Mouse (Mus musculus): ENCODE data around the gene Lyz1. TPM values are rescaled to one million over a fixed set of nuclear protein-coding genes. Genes with fewer than 3 reads are reported as not detected.
"Not testable (repeated sequence)": the region's sequence is repeated elsewhere in the genome, so short reads cannot be mapped to it uniquely, and the experiment has no call there.

Gene Lyz1
- total RNA-seq, 1 experiment: not detected

DNA sequence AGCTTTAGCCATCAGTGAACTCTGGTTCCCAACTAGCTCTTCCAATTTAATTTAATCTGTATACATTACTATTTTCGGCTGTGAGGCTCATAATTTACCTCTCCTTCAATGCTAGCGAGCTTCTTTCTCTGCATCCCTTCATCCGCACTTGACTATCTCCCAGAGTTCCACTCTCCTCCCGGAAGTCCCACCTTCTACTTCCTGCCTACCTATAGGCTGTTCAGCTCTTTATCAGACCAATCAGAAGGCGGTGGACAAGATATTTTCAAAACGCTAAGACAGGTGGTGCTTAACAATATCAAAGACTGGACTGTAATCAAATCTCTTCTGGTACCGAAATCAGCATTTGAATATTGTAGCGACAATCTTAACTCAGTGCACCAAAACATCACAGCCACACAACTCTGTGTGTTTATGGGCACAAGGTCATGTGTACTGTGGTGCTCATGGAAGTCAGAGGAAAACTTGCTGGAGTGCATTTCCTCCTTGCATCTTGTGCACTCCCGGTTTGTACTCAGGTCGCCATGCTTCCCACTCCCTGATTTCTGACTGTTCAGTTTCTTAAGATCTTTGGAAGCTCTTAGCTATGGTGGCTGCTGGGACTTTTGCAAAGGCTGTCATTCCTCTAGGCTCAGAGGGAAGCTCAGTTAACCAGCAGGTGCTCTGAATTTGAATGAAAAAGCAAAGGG, 16.8 kb downstream of the Lyz1 start:
- Histone ChIP-seq H3K4me3 (ENCODE audit: insufficient read depth in 1 of 2, low read depth in 1 of 2, low read length in 2 of 2, poor library complexity in 1 of 2, severe bottlenecking in 1 of 2) (peak overlapping the region; percentile 53 to 71; a peak in 3 of 4 replicates), H3K27ac (ENCODE audit: insufficient read depth, low read depth, low read length, poor library complexity, severe bottlenecking) (no peak overlapping the region), H3K9me3 (ENCODE audit: control insufficient read depth, insufficient read depth, low read depth, low read length) (no peaks in the 10 kb centered on the region), H3K9ac (ENCODE audit: insufficient read depth, low read depth, low read length, poor library complexity, severe bottlenecking) (peak overlapping the region; percentile 41; the same call in 1 of the 2 replicates), H3K36me3 (ENCODE audit: control insufficient read depth, insufficient read depth, low read length, poor library complexity, severe bottlenecking) (no peaks in the 10 kb centered on the region), H3K4me1 (ENCODE audit: control insufficient read depth in 2 of 2, insufficient read depth in 2 of 2, low read length in 2 of 2, poor library complexity in 1 of 2) (no peaks in the 10 kb centered on the region)
- in situ Hi-C loops (cut with MboI; ENCODE audit: low sequenced_read_pairs in 2 of 2, unreplicated experiment in 2 of 2): no loop called here
- DNase-seq (ENCODE audit: low read depth, low spot score): no peak
- TF ChIP-seq HCFC1 (IDR thresholded peaks at IDR 0.05; ENCODE audit: borderline replicate concordance, insufficient read depth, low read length) (no peak), ZC3H11A (IDR thresholded peaks at IDR 0.05; ENCODE audit: borderline replicate concordance, low read depth, low read length) (no peak), ZNF384 (IDR thresholded peaks at IDR 0.05; ENCODE audit: low read depth, low read length) (no peak), CHD2 (IDR thresholded peaks at IDR 0.05; ENCODE audit: low read depth, low read length) (no peak), MAFK (IDR thresholded peaks at IDR 0.05; ENCODE audit: insufficient read depth, low read depth, low read length) (no peak)

- in situ Hi-C loops (cut with MboI; ENCODE audit: low sequenced_read_pairs in 2 of 2, unreplicated experiment in 2 of 2); DNase-seq (ENCODE audit: low read depth, low spot score); H3K9ac ChIP-seq (ENCODE audit: insufficient read depth, low read depth, low read length, poor library complexity, severe bottlenecking); H3K4me1 ChIP-seq (ENCODE audit: control insufficient read depth in 2 of 2, insufficient read depth in 2 of 2, low read length in 2 of 2, poor library complexity in 1 of 2); H3K36me3 ChIP-seq (ENCODE audit: control insufficient read depth, insufficient read depth, low read length, poor library complexity, severe bottlenecking); H3K4me3 ChIP-seq (ENCODE audit: insufficient read depth in 1 of 2, low read depth in 1 of 2, low read length in 2 of 2, poor library complexity in 1 of 2, severe bottlenecking in 1 of 2); H3K27ac ChIP-seq (ENCODE audit: insufficient read depth, low read depth, low read length, poor library complexity, severe bottlenecking); H3K9me3 ChIP-seq (ENCODE audit: control insufficient read depth, insufficient read depth, low read depth, low read length): not testable (repeated sequence)
These were observed 18.0 kb downstream of the Lyz1 start for GRCm38 (mm10) chr10:117274645-117275044.

DNA sequence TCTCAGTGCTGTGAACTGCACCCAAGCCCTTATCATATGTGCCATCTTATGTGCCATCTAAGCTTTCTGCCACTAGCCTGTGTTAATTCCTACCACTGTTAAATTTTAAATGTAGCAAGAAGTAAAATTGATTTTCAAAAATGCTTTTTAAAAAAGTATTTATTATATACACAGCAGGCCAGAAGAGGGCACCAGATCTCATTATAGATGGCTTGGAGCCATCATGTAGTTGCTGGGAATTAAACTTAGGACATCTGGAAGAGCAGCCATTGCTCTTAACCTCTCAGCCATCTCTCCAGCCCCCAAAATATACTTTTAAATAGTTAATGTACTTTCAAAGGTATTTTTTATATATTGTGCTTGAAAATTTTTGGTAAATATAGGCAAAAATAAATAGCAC, 20.6 kb downstream of the Lyz1 start:
- H3K36me3 ChIP-seq (ENCODE audit: control insufficient read depth, insufficient read depth, low read length, poor library complexity, severe bottlenecking): no peaks in the 10 kb centered on the region
- no peak overlapping the region for H3K27ac ChIP-seq (ENCODE audit: insufficient read depth, low read depth, low read length, poor library complexity, severe bottlenecking)
- H3K4me3 ChIP-seq (ENCODE audit: insufficient read depth in 1 of 2, low read depth in 1 of 2, low read length in 2 of 2, poor library complexity in 1 of 2, severe bottlenecking in 1 of 2): no peak overlapping the region
- in situ Hi-C loops (cut with MboI; ENCODE audit: low sequenced_read_pairs in 2 of 2, unreplicated experiment in 2 of 2): no loop called here
- no peak overlapping the region for H3K9ac ChIP-seq (ENCODE audit: insufficient read depth, low read depth, low read length, poor library complexity, severe bottlenecking)
- no peaks in the 10 kb centered on the region for H3K4me1 ChIP-seq (ENCODE audit: control insufficient read depth in 2 of 2, insufficient read depth in 2 of 2, low read length in 2 of 2, poor library complexity in 1 of 2)
- no peak for TF ChIP-seq ZC3H11A (IDR thresholded peaks at IDR 0.05; ENCODE audit: borderline replicate concordance, low read depth, low read length)
- TF ChIP-seq HCFC1 (IDR thresholded peaks at IDR 0.05; ENCODE audit: borderline replicate concordance, insufficient read depth, low read length): no peak
- no peak for TF ChIP-seq MAFK (IDR thresholded peaks at IDR 0.05; ENCODE audit: insufficient read depth, low read depth, low read length)
- TF ChIP-seq ZNF384 (IDR thresholded peaks at IDR 0.05; ENCODE audit: low read depth, low read length): no peak
- no peak for TF ChIP-seq CHD2 (IDR thresholded peaks at IDR 0.05; ENCODE audit: low read depth, low read length)
- no peak for DNase-seq (ENCODE audit: low read depth, low spot score)
- H3K9me3 ChIP-seq (ENCODE audit: control insufficient read depth, insufficient read depth, low read depth, low read length): no peaks in the 10 kb centered on the region

GRCm38 (mm10) chr10:117259870-117260269, 32.8 kb downstream of the Lyz1 start:
- no peaks in the 10 kb centered on the region for H3K36me3 ChIP-seq (ENCODE audit: control insufficient read depth, insufficient read depth, low read length, poor library complexity, severe bottlenecking)
- no peak overlapping the region for H3K27ac ChIP-seq (ENCODE audit: insufficient read depth, low read depth, low read length, poor library complexity, severe bottlenecking)
- no peak overlapping the region for H3K9ac ChIP-seq (ENCODE audit: insufficient read depth, low read depth, low read length, poor library complexity, severe bottlenecking)
- 0 out of 2 replicates have a peak, but pooled peaks cover 5% of the 10 kb centered on the region for H3K9me3 ChIP-seq (ENCODE audit: control insufficient read depth, insufficient read depth, low read depth, low read length)
- no peak for TF ChIP-seq CHD2 (IDR thresholded peaks at IDR 0.05; ENCODE audit: low read depth, low read length)
- no peak for TF ChIP-seq MAFK (IDR thresholded peaks at IDR 0.05; ENCODE audit: insufficient read depth, low read depth, low read length)
- no peak for TF ChIP-seq ZNF384 (IDR thresholded peaks at IDR 0.05; ENCODE audit: low read depth, low read length)
- TF ChIP-seq HCFC1 (IDR thresholded peaks at IDR 0.05; ENCODE audit: borderline replicate concordance, insufficient read depth, low read length): no peak
- TF ChIP-seq ZC3H11A (IDR thresholded peaks at IDR 0.05; ENCODE audit: borderline replicate concordance, low read depth, low read length): no peak
- no peak for DNase-seq (ENCODE audit: low read depth, low spot score)
- no peaks in the 10 kb centered on the region for H3K4me1 ChIP-seq (ENCODE audit: control insufficient read depth in 2 of 2, insufficient read depth in 2 of 2, low read length in 2 of 2, poor library complexity in 1 of 2)
- in situ Hi-C loops (cut with MboI; ENCODE audit: low sequenced_read_pairs in 2 of 2, unreplicated experiment in 2 of 2): no loop called here
- H3K4me3 ChIP-seq (ENCODE audit: insufficient read depth in 1 of 2, low read depth in 1 of 2, low read length in 2 of 2, poor library complexity in 1 of 2, severe bottlenecking in 1 of 2): no peak overlapping the region

- no peaks in the 10 kb centered on the region for H3K36me3 ChIP-seq (ENCODE audit: control insufficient read depth, insufficient read depth, low read length, poor library complexity, severe bottlenecking)
- H3K4me1 ChIP-seq (ENCODE audit: control insufficient read depth in 2 of 2, insufficient read depth in 2 of 2, low read length in 2 of 2, poor library complexity in 1 of 2): no peaks in the 10 kb centered on the region
- no peak within 1 kb of the TSS for H3K9ac ChIP-seq (ENCODE audit: insufficient read depth, low read depth, low read length, poor library complexity, severe bottlenecking)
- DNase-seq (ENCODE audit: low read depth, low spot score): no peak
- no peaks in the 10 kb centered on the region for H3K9me3 ChIP-seq (ENCODE audit: control insufficient read depth, insufficient read depth, low read depth, low read length)
- H3K27ac ChIP-seq (ENCODE audit: insufficient read depth, low read depth, low read length, poor library complexity, severe bottlenecking): no peak within 1 kb of the TSS
- in situ Hi-C loops (cut with MboI; ENCODE audit: low sequenced_read_pairs in 2 of 2, unreplicated experiment in 2 of 2): no loop called here
- TF ChIP-seq ZNF384 (IDR thresholded peaks at IDR 0.05; ENCODE audit: low read depth, low read length) (no peak), MAFK (IDR thresholded peaks at IDR 0.05; ENCODE audit: insufficient read depth, low read depth, low read length) (no peak), CHD2 (IDR thresholded peaks at IDR 0.05; ENCODE audit: low read depth, low read length) (no peak), ZC3H11A (IDR thresholded peaks at IDR 0.05; ENCODE audit: borderline replicate concordance, low read depth, low read length) (no peak), HCFC1 (IDR thresholded peaks at IDR 0.05; ENCODE audit: borderline replicate concordance, insufficient read depth, low read length) (no peak)
- no peak within 1 kb of the TSS for H3K4me3 ChIP-seq (ENCODE audit: insufficient read depth in 1 of 2, low read depth in 1 of 2, low read length in 2 of 2, poor library complexity in 1 of 2, severe bottlenecking in 1 of 2)
These were observed 54.1 kb downstream of the Lyz1 start, which contains the start of gene 9530003J23Rik for GRCm38 (mm10) chr10:117238603-117239002. TSS of gene 9530003J23Rik (minus strand) at chr10:117238703.
